Mouse (Mus musculus) myocyte (in vitro differentiated cells): ENCODE measurements around the gene Col6a6. TPM values are rescaled to one million over a fixed set of nuclear protein-coding genes. Genes with fewer than 3 reads are reported as not detected.

ENCODE experiments used
- H3K27me3 ChIP-seq: one replicate; pipeline ENCODE4 v1.6.1; 2011; ENCODE audit not compliant: control insufficient read depth, insufficient read depth, insufficient read length
- H3K36me3 ChIP-seq: one replicate; pipeline ENCODE4 v1.6.1; 2011; ENCODE audit not compliant: control insufficient read depth, insufficient read depth
- H3K4me2 ChIP-seq: one replicate; pipeline ENCODE4 v1.6.1; 2011; ENCODE audit warnings: low read depth, control low read depth
- H3K4me3 ChIP-seq: one replicate; pipeline ENCODE4 v1.5.1; 2011; ENCODE audit warnings: mild to moderate bottlenecking, control low read depth, moderate library complexity
- H3K79me2 ChIP-seq: one replicate; pipeline ENCODE4 v1.6.1; 2011; ENCODE audit not compliant: control insufficient read depth, insufficient read depth
- H3ac ChIP-seq: one replicate; pipeline ENCODE4 v1.6.1; 2011; ENCODE audit not compliant: control insufficient read depth, insufficient read length
- CEBPB ChIP-seq: IDR thresholded peaks from 2 replicates; pipeline ENCODE4 v1.6.1; 2011; ENCODE audit warnings: mild to moderate bottlenecking, moderate library complexity; ENCODE audit not compliant: poor library complexity, insufficient read depth, severe bottlenecking
- E2F4 ChIP-seq: IDR thresholded peaks from one replicate; pipeline ENCODE4 v1.6.1; 2011; ENCODE audit warnings: mild to moderate bottlenecking, control low read depth, moderate library complexity; ENCODE audit not compliant: insufficient read depth
- MAX ChIP-seq: IDR thresholded peaks from one replicate; pipeline ENCODE4 v1.6.1; 2011; ENCODE audit warnings: low read depth, mild to moderate bottlenecking, control low read depth
- MYOD1 ChIP-seq, 3 experiments: IDR thresholded peaks; one replicate each; pipeline ENCODE4 v1.6.1; 2011; ENCODE audit warnings: control low read depth in 2 of 3, low read depth in 2 of 3, mild to moderate bottlenecking in 2 of 3, moderate library complexity in 1 of 3; ENCODE audit not compliant: insufficient read length in 2 of 3, control insufficient read depth in 1 of 3
- MYOG ChIP-seq, 3 experiments: IDR thresholded peaks; one replicate each; pipeline ENCODE4 v1.6.1; 2011; ENCODE audit warnings: control low read depth in 2 of 3, low read depth in 2 of 3, mild to moderate bottlenecking in 2 of 3; ENCODE audit not compliant: insufficient read length in 2 of 3, control insufficient read depth in 1 of 3, insufficient read depth in 1 of 3
- POLR2A ChIP-seq: IDR thresholded peaks from one replicate; pipeline ENCODE4 v1.6.1; 2011; ENCODE audit warnings: low read depth, mild to moderate bottlenecking, control low read depth, moderate library complexity; ENCODE audit not compliant: insufficient read length
- POLR2AphosphoS2 ChIP-seq: IDR thresholded peaks from one replicate; pipeline ENCODE4 v1.6.1; 2011; ENCODE audit warnings: low read depth, control low read depth; ENCODE audit not compliant: insufficient read length
- REST ChIP-seq: IDR thresholded peaks from one replicate; pipeline ENCODE4 v1.6.1; 2011; ENCODE audit warnings: mild to moderate bottlenecking, control low read depth, moderate library complexity; ENCODE audit not compliant: insufficient read depth, insufficient read length
- SRF ChIP-seq: IDR thresholded peaks from one replicate; pipeline ENCODE4 v1.6.1; 2011; ENCODE audit warnings: low read depth; ENCODE audit not compliant: control insufficient read depth, insufficient read length
- TCF12 ChIP-seq: IDR thresholded peaks from one replicate; pipeline ENCODE4 v1.6.1; 2011; ENCODE audit warnings: mild to moderate bottlenecking, control low read depth; ENCODE audit not compliant: poor library complexity, insufficient read depth, severe bottlenecking
- TCF3 ChIP-seq: IDR thresholded peaks from one replicate; pipeline ENCODE4 v1.6.1; 2011; ENCODE audit warnings: low read depth, control low read depth; ENCODE audit not compliant: insufficient read length
- USF1 ChIP-seq: IDR thresholded peaks from one replicate; pipeline ENCODE4 v1.6.1; 2011; ENCODE audit warnings: low read depth, mild to moderate bottlenecking, control low read depth, moderate library complexity
- polyA plus RNA-seq: library from polyadenylated mRNA; unstranded; fragments of >200 nt; fragmentation: generic; extraction: Trizol; gene quantifications from one replicate; pipeline ENCODE4 v1.2.1, GENCODE M21; 2012; ENCODE audit warnings: missing spikeins

Col6a6 gene
- polyA plus RNA-seq, 1 experiment = 0.01 TPM

GRCm38 (mm10) chr9:105791810-105792209, 36.1 kb downstream of the Col6a6 start:
- H3K4me3 ChIP-seq = no peak overlapping the region
- H3K36me3 ChIP-seq = no peaks in the 10 kb centered on the region
- TF ChIP-seq TCF12 = no peak
- TF ChIP-seq REST = no peak
- TF ChIP-seq SRF = no peak
- TF ChIP-seq TCF3 = no peak
- TF ChIP-seq MAX = no peak
- no peak for TF ChIP-seq MYOD1 (IDR thresholded peaks at IDR 0.05; ENCODE audit: control insufficient read depth in 1 of 3, insufficient read length in 2 of 3, low read depth in 2 of 3)
- no peak for TF ChIP-seq POLR2A
- no peak for TF ChIP-seq POLR2AphosphoS2
- TF ChIP-seq E2F4 = no peak
- no peak for TF ChIP-seq MYOG (IDR thresholded peaks at IDR 0.05; ENCODE audit: control insufficient read depth in 1 of 3, insufficient read depth in 1 of 3, insufficient read length in 2 of 3, low read depth in 2 of 3)
- TF ChIP-seq CEBPB = no peak
- no peak for TF ChIP-seq USF1
- no peak overlapping the region for H3ac ChIP-seq
- no peaks in the 10 kb centered on the region for H3K27me3 ChIP-seq
- no peaks in the 10 kb centered on the region for H3K79me2 ChIP-seq
- no peak overlapping the region for H3K4me2 ChIP-seq

- H3ac ChIP-seq = no peak overlapping the region
- H3K4me2 ChIP-seq = no peak overlapping the region
- no peak overlapping the region for H3K4me3 ChIP-seq
- H3K27me3 ChIP-seq = no peaks in the 10 kb centered on the region
- no peaks in the 10 kb centered on the region for H3K79me2 ChIP-seq
- no peaks in the 10 kb centered on the region for H3K36me3 ChIP-seq
- TF ChIP-seq REST = no peak
- TF ChIP-seq SRF = no peak
- no peak for TF ChIP-seq MYOD1 (IDR thresholded peaks at IDR 0.05; ENCODE audit: control insufficient read depth in 1 of 3, insufficient read length in 2 of 3, low read depth in 2 of 3)
- no peak for TF ChIP-seq MYOG (IDR thresholded peaks at IDR 0.05; ENCODE audit: control insufficient read depth in 1 of 3, insufficient read depth in 1 of 3, insufficient read length in 2 of 3, low read depth in 2 of 3)
- no peak for TF ChIP-seq CEBPB
- TF ChIP-seq POLR2A = no peak
- no peak for TF ChIP-seq TCF3
- TF ChIP-seq MAX = no peak
- no peak for TF ChIP-seq POLR2AphosphoS2
- no peak for TF ChIP-seq E2F4
- no peak for TF ChIP-seq TCF12
- TF ChIP-seq USF1 = no peak
These were observed 39.8 kb downstream of the Col6a6 start for GRCm38 (mm10) chr9:105788203-105788602.

GRCm38 (mm10) chr9:105787800-105788199, 40.2 kb downstream of the Col6a6 start:
- H3K36me3 ChIP-seq = no peaks in the 10 kb centered on the region
- no peak overlapping the region for H3K4me2 ChIP-seq
- no peak overlapping the region for H3ac ChIP-seq
- no peak for TF ChIP-seq CEBPB
- no peak for TF ChIP-seq MYOG (IDR thresholded peaks at IDR 0.05; ENCODE audit: control insufficient read depth in 1 of 3, insufficient read depth in 1 of 3, insufficient read length in 2 of 3, low read depth in 2 of 3)
- TF ChIP-seq REST = no peak
- TF ChIP-seq POLR2A = no peak
- TF ChIP-seq E2F4 = no peak
- TF ChIP-seq SRF = no peak
- no peak overlapping the region for H3K4me3 ChIP-seq
- no peaks in the 10 kb centered on the region for H3K79me2 ChIP-seq
- H3K27me3 ChIP-seq = no peaks in the 10 kb centered on the region

- Histone ChIP-seq H3K79me2 (no peaks in the 10 kb centered on the region), H3ac (no peak overlapping the region), H3K4me3 (no peak overlapping the region), H3K36me3 (no peaks in the 10 kb centered on the region), H3K27me3 (no peaks in the 10 kb centered on the region), H3K4me2 (no peak overlapping the region)
- TF ChIP-seq E2F4 = no peak
- TF ChIP-seq CEBPB = no peak
- no peak for TF ChIP-seq SRF
These were observed 43.9 kb downstream of the Col6a6 start for GRCm38 (mm10) chr9:105784026-105784425.

GRCm38 (mm10) chr9:105780696-105781095, 47.3 kb downstream of the Col6a6 start:
- H3K79me2 ChIP-seq = no peaks in the 10 kb centered on the region
- H3K27me3 ChIP-seq = peaks cover 6% of the 10 kb centered on the region
- H3K4me2 ChIP-seq = no peak overlapping the region
- TF ChIP-seq TCF3 = no peak
- no peak for TF ChIP-seq TCF12
- TF ChIP-seq POLR2A = no peak
- TF ChIP-seq CEBPB = no peak
- no peak for TF ChIP-seq E2F4
- no peak for TF ChIP-seq MYOG (IDR thresholded peaks at IDR 0.05; ENCODE audit: control insufficient read depth in 1 of 3, insufficient read depth in 1 of 3, insufficient read length in 2 of 3, low read depth in 2 of 3)
- TF ChIP-seq REST = no peak
- TF ChIP-seq MAX = no peak
- TF ChIP-seq SRF = no peak
- no peak for TF ChIP-seq USF1
- no peak for TF ChIP-seq POLR2AphosphoS2
- H3K4me3 ChIP-seq = no peak overlapping the region
- H3K36me3 ChIP-seq = no peaks in the 10 kb centered on the region
- no peak overlapping the region for H3ac ChIP-seq
